Mouse (Mus musculus) lung, adult 2 months (tissue): ENCODE data around the gene Gm17660. TPM values are rescaled to one million over a fixed set of nuclear protein-coding genes. Genes with fewer than 3 reads are reported as not detected.
"Not testable (repeated sequence)": the region's sequence is repeated elsewhere in the genome, so short reads cannot be mapped to it uniquely, and the experiment has no call there.

Experiments
- DNase-seq: peaks from one replicate; pipeline ENCODE4 v3.0.0; 2022
- H3K4me1 ChIP-seq: fragments of 200-500 bp; 2 replicates; pipeline ENCODE4 v1.6.1; 2011; ENCODE audit warnings: low read length; ENCODE audit not compliant: control insufficient read depth, insufficient read depth
- H3K4me3 ChIP-seq: fragments of 200-500 bp; replicated peaks from 2 replicates; pipeline ENCODE3; 2011; ENCODE audit warnings: low read depth, mild to moderate bottlenecking, control low read depth, low read length; ENCODE audit errors: extremely low read depth
- CTCF ChIP-seq: fragments of 200-500 bp; IDR thresholded peaks from 2 replicates; pipeline ENCODE4 v1.5.1; 2011; ENCODE audit warnings: mild to moderate bottlenecking, low read length, control low read depth; ENCODE audit not compliant: insufficient read depth
- POLR2A ChIP-seq: fragments of 200-500 bp; IDR thresholded peaks from 2 replicates; pipeline ENCODE4 v1.6.1; 2011; ENCODE audit warnings: low read depth, mild to moderate bottlenecking, control low read depth, low read length, borderline replicate concordance; ENCODE audit errors: extremely low read depth
- WGBS: fragments of 180-500 bp; shearing (Covaris S2); methylation state at CpG from one replicate; pipeline ENCODE4 v1.1.7; 2018; 5-methylcytosine and 5-hydroxymethylcytosine counted together
- polyA plus RNA-seq: library from polyadenylated mRNA; depleted of rRNA; stranded (reverse); fragments of >200 nt; gene quantifications from 2 replicates; pipeline ENCODE4 v1.2.3, GENCODE M21; 2012; rRNA removed

The Gm17660 gene
- polyA plus RNA-seq, 1 experiment: not detected

DNA sequence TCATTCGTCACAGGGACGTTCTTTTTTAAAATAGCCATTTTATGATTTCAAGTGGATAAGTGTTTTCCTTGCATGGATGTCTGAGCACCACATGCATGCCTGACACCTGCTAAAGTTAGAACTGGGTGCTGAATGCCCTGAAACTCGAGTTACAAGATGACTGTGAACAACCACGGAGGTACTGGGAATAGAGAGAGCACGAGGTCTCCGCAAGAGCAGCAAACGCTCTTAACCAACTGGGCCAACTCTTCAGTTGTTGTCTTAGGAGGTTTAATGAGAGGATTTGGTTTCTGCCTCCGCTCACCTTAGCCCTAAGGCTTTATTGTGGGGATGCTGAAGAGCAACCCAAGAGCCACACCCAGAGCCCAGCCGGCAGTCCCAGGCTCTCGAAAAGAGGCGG, 52.6 kb downstream of the Gm17660 start:
- 63% methylated on average over 11 of the region's 11 CpGs for WGBS
- H3K4me1 ChIP-seq: peaks cover 11% of the 10 kb centered on the region
- TF ChIP-seq POLR2A (no peak), CTCF (no peak)

GRCm38 (mm10) chr5:104024193-104024592, 53.2 kb downstream of the Gm17660 start:
- H3K4me3 ChIP-seq, DNase-seq: not testable (repeated sequence)
- 60% methylated on average over 5 of the region's 5 CpGs for WGBS
- H3K4me1 ChIP-seq: peaks cover 15% of the 10 kb centered on the region

More for the DNA sequence above, 52.6 kb downstream of the Gm17660 start:
- H3K4me3 ChIP-seq: no peak overlapping the region
- no peak for DNase-seq

DNA sequence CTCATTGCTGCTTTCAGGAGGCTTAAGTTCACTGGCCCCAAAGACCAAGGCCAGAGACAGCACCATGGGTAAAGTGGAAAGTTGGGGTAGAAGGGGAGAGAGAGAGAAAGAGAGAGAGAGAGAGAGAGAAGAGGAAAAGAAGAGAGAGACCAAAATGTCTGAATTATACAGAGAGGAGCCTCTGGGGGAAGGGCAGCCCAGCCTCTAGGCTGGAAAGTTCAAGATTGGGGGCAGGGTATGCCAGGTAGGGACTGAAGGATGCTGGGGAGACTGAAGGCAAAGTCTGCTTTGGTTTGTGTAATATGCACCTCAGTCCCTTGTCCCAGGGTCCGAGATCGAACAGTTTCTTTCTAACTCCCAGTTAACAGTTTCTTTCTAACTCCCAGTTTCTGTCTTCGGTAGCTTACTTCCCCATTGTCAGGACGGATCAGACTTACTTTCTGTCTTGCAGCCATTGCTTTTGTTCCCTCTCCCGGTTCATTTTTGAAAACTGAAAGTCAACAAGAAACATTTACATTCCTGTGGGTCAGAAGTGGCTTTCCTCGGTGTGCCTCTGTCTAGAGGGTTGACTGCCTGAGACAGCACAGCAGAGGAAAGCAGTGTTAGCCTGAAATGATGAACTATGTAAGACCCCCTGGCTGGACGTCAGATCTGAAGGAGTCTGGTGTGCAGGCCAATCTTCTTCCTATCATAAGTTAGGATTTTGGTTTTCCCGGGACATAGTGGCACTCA, 54.0 kb downstream of the Gm17660 start:
- 53% methylated on average over 8 of the region's 8 CpGs for WGBS
- no peak overlapping the region for H3K4me3 ChIP-seq
- DNase-seq: no peak
- H3K4me1 ChIP-seq: peaks cover 18% of the 10 kb centered on the region
- TF ChIP-seq POLR2A (no peak), CTCF (no peak)

DNA sequence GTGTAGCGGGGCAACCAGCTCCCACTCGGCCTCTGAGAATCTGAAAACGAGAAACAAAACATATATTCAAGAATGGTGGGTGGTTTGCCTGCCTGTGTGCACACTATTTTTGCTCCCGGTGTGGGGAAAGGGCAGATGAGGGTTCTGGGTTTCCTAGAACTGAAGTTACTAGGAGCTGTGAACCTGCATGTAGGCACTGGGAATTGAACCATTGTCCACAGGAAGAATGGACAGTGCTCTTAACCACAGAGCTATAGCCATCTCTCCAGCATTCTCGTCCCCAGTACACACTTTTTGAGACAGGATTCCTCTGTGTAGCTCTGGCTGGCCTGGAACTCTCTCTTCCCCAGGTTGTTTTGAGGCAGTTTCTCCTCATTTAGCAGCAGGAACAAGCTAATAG, 54.9 kb downstream of the Gm17660 start:
- Histone ChIP-seq H3K4me1 (peaks cover 18% of the 10 kb centered on the region), H3K4me3 (no peak overlapping the region)
- DNase-seq: no peak
- TF ChIP-seq POLR2A (no peak), CTCF (no peak)
- WGBS: 49% methylated on average over 5 of the region's 5 CpGs

GRCm38 (mm10) chr5:104021597-104022378, 55.6 kb downstream of the Gm17660 start, which contains the start of gene Hsd17b11:
Hsd17b11 (minus strand) TSS chr5:104021919.
- under 1% methylated on average over 31 of the region's 31 CpGs for WGBS
- TF ChIP-seq CTCF (no peak), POLR2A (peak; percentile 80; the same call in 1 of the 2 replicates)
- DNase-seq: peak; percentile 82
- H3K4me3 ChIP-seq: peak within 1 kb of the TSS; percentile 91
- H3K4me1 ChIP-seq: peaks cover 18% of the 10 kb centered on the region

Other genes starting within 250 kb of the Gm17660 start
- 5.0 and 9.0 TPM in 2 replicates for gene Klhl8, start 166.3 kb downstream of the Gm17660 start, polyA plus RNA-seq
- gene Hsd17b13, start 100.2 kb downstream of the Gm17660 start, polyA plus RNA-seq: 0.14 TPM in 1 of 2 replicates, not detected in the other
- gene Hsd17b11, start 55.7 kb downstream of the Gm17660 start, polyA plus RNA-seq: 39.8 and 53.1 TPM in 2 replicates
- 51.1 and 61.6 TPM in 2 replicates for gene Nudt9, start 31.3 kb downstream of the Gm17660 start, polyA plus RNA-seq
- 214 and 298 TPM in 2 replicates for gene Sparcl1, start 36.1 kb upstream of the Gm17660 start, polyA plus RNA-seq
- gene Dspp, start 93.1 kb upstream of the Gm17660 start, polyA plus RNA-seq: not detected in 2 replicates
- gene Dmp1, start 125.0 kb upstream of the Gm17660 start, polyA plus RNA-seq: not detected in 2 replicates
- gene Ibsp, start 221.6 kb upstream of the Gm17660 start, polyA plus RNA-seq: not detected in 2 replicates
- not detected in 2 replicates for gene Mepe, start 247.7 kb upstream of the Gm17660 start, polyA plus RNA-seq